Mouse (Mus musculus) heart, postnatal 36 days (tissue): ENCODE measurements around the gene Ifit3. TPM values are rescaled to one million over a fixed set of nuclear protein-coding genes. Genes with fewer than 3 reads are reported as not detected.
A peak's percentile ranks its signal among the peaks of the same experiment; 100 is the strongest.
"Not testable (repeated sequence)": the region's sequence is repeated elsewhere in the genome, so short reads cannot be mapped to it uniquely, and the experiment has no call there.

Source experiments
- DNase-seq, 2 experiments: peaks; one replicate each; pipeline ENCODE4 v3.0.0; 2021 to 2022
- intact Hi-C: fragments of 180-260 bp; cut with DNase I; formaldehyde crosslinking; loops from one replicate; pipeline ENCODE4 v1.15.1; 2025
- total RNA-seq, 2 experiments: library from RNA; stranded (reverse); gene quantifications; 2 replicates each; pipeline ENCODE4 v1.2.3; 2021

Gene Ifit3
- 1 to 10 TPM; 4.2 to 9.2 TPM for total RNA-seq

DNA sequence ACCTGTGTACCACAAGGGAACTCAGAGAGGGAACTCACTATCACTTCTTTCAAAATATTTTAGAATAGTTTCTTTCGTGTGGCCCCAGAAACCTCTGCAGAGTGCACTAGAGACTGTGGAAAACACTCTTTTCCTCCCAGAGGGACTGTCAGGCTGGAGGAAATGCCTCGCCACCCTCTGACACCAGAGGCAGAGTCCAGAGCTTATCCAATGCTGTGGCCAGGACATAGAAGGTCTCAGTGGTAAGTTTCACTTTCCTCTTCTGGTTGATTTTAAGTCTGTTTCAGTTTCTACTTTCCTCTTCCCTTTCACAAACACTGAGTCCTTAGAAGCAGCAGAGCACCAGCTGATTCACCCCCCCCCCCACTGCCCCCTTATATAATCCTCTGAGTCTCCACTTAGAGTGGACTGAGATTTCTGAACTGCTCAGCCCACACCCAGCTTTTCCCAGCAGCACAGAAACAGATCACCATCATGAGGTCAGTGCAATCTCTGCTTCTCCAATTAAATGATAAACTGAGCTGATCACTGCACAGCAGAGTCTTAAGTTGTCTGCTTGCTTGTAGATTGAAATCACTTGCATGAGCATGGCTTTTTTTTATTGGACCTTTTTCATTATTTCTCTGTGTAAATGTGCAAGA, at the start of gene Ifit3:
Ifit3 (plus strand) TSS at position 406 of the 641 bp plus-strand sequence.
- intact Hi-C loops, result not testable (repeated sequence)
- DNase-seq, result peak; percentile 43 to 51

DNA sequence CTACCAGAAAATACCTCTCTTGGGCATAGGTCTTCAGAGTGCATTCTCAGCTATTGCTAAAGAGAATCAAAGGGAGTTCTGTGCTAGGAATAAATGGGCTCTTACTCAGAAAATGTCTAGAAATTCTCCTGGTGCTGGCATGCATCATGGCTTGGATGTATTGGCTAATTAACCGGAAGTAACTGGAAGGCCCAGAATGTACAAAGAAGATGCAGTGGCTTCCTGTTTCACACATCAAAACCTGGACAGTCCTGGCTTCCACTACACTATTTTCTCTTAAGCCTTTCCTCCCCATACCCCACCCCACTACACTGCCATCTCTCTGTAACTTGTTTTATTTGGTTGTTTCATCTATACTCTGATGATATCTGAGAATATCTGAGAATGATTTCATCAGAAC, 43.9 kb upstream of the Ifit3 start:
- no peak for DNase-seq
- intact Hi-C loops, result no loop called here

DNA sequence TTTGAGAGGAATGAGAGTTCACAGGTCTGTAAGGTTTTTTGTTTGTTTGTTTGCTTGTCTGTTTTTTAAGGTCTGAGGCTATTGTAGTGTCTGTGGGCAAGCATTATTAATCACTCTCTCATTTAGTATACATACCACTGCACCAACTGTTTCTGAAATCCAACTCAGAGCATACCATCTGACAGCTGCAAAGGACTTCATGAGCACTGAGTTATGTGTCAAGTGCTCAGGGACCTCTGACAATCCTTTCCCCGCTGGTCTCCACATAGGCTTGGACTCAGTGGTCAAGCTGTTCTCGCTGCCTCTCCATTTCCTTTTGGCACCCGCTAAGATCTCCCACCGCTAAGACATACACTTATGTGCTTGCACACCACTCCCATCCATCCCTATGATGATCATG, 37.1 kb upstream of the Ifit3 start:
- intact Hi-C loops, result no loop called here
- no peak for DNase-seq

DNA sequence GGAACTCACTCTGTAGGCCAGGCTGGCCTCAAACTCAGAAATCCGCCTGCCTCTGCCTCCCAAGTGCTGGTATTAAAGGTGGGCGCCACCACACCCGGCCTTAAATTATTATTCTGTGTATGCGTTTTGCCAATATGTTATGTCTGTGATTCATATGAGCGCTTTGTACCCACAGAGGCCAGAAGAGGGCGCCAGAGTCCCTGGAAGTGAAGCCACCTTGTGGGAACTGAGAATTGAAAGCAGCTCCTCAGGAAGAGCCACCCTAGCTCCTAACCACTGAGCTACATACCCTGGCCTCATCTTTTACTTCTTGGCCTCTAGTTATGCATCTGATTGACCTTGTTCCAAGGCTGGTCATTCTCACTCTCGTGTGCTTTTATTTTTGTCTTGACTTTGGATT, 35.4 kb upstream of the Ifit3 start:
- intact Hi-C loops, result loop anchor here (1.0 to 2.0 kb wide), 4 partner anchors 57 to 307 kb away; no protein-coding TSS in a partner anchor
- DNase-seq, result peak; percentile 87 to 94

DNA sequence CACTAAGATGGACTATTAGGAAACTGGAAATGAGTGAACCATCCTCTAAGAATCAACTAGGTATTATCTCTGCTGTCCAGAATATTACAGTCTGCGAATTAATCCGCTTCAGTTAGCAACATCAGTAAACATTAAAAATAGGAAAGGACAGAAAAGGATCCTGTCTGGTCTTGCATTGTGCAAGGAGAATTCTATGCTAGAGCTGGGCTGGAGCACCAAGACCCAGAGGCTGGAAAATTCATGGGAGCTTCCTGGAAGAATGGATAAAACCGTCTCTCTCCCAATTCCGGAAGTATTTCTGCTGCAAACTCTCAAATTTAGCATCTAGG, 33.2 kb upstream of the Ifit3 start:
- intact Hi-C loops, result loop anchor here (2.0 kb wide), 1 partner anchor 49 kb away; no protein-coding TSS in a partner anchor
- DNase-seq, result no peak

DNA sequence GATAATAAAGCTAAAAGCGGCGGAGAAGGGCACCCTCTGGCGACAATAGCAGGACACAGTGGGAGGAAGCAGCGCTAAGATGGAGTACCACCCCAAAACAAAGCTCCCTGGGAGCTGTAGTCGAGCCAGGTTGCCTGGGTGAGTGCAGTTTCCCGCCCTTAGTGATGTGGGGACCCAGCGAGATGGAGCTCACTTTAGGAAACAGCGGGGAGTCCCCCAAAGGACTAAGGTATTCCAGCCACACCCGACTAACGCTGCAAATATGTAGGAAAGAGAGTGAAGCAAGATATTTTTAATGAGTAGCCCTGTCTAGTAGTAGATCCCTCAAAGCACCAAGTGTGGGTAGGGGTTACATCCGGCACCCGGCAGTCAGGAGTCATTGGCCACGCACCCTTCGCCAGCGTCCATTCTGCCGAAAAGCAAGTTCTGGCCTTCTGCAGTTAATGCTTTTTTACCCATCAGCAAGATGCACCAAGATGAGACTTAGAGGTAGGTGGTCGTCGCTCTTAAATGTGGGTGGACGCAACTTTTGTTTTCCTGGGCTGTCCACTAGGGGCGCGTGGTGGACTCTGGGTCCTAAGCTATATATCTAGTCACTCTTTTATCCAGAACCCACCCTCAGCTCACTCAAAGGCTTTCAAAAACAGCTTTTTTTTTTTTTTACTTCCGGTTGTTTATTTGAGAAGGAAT, 32.7 kb upstream of the Ifit3 start, which contains the start of gene Ifit2:
Ifit2 (plus strand) TSS at position 161 of the 690 bp plus-strand sequence.
- DNase-seq, result peak; percentile 68 to 70
- intact Hi-C loops, result loop anchor here (2.0 kb wide), 1 partner anchor 50 kb away; no protein-coding TSS in a partner anchor

DNA sequence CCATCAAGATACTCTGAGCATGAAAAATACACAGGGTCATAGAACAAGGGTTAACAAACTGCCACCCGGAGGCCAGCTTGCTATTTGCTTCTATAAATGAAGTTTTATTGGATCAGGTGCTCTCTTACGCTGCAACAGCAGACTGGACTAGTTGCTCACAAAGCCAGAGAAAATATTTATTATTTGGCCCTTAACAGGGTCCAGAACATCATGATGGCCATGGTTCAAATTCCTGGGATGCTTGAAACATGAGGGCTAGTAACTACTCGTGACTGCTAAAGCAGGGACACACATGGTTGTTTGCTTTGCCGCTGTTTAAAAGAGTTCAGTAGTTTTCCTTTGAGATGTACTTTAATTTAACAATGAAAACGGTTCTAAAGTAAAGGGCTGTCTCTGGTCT, 31.4 kb upstream of the Ifit3 start:
- DNase-seq, result peak; percentile 19 to 32
- intact Hi-C loops, result loop anchor here (2.0 kb wide), 1 partner anchor 51 kb away; no protein-coding TSS in a partner anchor

DNA sequence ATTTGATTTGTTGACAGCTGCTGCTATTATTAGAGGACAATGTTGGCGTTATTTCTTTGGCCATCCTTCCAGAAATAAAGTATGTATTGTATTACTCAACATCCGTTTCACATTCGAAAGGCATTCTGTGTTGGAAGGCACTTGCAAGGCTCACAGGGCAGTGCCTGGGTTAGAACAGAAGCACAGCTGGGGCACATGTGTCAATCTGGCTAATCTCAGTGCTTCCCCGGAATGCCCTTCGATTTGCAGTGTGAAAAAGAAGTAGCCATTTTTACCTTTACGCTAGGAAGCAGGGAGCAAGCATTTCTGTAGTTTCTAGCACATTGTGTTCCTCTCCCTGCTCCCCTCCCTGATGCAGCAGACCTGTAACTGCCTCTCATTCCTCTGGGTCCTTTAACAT, 30.3 kb upstream of the Ifit3 start:
- peak in 1 of 2 experiments; percentile 25 for DNase-seq
- intact Hi-C loops, result no loop called here

DNA sequence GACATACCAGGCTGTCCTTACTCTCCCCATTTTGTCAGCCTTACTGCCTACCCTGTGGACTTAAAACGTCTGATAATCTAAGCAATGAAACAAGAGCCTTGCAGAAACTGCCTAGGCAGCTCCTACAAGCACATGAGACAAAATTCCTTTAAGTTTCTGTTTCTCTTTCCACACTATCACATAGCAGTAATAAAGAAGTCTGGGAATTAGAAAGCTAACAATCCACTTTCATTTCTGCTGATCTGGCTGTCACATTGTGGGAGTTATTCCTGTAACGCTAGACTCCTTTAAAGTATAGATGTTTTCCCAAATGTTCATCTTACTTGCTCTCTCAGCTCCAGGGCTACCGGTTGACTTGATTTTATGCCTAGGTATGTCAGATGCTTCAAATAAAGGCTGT, 29.8 kb upstream of the Ifit3 start:
- no peak for DNase-seq
- intact Hi-C loops, result no loop called here

DNA sequence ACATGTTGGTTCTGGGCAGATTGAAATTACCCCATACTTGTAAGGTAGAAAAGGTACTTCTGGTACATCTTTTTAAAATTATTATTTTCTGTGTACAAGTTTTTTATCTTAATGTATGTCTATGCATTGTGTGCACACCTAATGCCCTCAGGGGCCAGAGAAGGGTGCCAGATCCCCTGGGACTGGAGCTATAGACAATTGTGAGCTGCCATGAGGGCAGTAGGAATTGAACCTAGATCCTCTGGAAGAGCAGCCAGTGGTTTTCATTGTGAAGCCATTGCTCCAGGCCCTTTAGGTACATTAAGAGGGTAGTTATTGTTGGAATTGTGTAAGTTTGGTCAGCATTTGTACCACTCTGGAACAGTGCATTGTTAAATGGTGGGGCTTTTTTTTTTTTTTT, 29.3 kb upstream of the Ifit3 start:
- no peak for DNase-seq
- intact Hi-C loops, result no loop called here

DNA sequence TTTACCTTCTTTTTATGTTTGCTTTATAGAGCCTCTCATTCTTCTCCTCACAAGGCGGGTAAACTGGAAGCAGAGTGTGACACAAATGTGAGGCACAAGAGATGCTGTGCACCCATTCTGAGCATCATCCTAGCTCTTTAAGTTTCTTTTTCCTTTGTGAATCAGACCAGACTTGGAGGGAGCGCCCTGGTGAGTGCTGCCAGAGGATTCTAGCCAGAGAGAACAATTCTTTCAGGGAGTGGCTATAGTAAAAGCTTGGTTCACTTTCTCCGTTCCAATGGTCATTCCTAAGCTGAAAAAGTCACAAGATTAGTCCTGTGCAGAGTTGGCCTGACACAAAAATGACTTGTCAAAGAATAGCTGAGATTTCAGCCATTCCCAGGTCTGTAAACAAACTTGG, 26.7 kb upstream of the Ifit3 start:
- DNase-seq, result peak; percentile 39
- intact Hi-C loops, result no loop called here

DNA sequence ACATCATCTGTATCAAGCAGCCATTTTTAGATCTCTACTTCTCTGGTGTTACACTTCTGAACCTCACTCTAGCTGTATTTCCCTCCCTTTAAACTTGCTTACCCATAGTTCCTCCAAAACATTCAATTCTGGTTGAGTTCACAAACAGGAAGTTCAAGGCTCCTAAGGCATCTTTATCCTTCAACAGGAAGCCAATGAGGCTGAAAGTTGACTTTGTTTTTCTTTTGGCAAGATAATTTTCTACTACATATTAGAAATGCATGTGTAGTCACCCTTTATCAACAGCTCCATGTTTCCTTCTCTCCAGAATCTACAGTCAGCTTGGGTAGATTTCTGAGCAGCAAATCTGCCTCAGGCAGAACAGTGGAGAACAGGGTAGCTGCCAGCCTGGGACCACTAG, 20.8 kb upstream of the Ifit3 start:
- intact Hi-C loops, result no loop called here
- no peak for DNase-seq

DNA sequence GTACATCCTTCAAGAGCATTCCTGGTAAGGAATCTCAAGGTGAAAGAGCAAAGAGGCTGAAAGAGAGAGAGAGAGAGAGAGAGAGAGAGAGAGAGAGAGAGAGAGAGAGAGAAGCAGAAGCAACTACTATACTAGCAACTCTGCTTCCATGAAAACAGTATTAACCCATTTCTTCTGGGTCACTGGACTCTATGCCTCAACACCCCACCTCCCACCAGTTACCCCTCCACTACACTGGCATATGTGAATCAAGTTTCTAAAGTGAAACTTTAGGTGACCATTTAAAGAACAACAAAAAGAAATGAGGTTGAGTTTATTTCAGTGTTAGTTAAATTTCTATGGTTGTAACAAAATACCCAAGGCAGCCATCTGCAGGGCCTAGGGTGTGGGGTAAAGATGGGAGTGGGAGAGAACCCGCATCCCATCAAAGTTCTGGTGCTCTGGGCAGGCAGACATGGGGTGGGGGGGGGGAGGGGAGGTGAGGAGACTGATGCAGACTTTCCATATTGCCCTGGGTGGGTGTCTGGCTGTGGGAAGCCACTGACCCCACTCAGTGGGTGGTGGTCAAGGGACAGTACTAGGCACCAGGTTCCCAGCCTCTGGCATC, 17.1 kb upstream of the Ifit3 start:
- intact Hi-C loops, result no loop called here
- DNase-seq, result no peak

DNA sequence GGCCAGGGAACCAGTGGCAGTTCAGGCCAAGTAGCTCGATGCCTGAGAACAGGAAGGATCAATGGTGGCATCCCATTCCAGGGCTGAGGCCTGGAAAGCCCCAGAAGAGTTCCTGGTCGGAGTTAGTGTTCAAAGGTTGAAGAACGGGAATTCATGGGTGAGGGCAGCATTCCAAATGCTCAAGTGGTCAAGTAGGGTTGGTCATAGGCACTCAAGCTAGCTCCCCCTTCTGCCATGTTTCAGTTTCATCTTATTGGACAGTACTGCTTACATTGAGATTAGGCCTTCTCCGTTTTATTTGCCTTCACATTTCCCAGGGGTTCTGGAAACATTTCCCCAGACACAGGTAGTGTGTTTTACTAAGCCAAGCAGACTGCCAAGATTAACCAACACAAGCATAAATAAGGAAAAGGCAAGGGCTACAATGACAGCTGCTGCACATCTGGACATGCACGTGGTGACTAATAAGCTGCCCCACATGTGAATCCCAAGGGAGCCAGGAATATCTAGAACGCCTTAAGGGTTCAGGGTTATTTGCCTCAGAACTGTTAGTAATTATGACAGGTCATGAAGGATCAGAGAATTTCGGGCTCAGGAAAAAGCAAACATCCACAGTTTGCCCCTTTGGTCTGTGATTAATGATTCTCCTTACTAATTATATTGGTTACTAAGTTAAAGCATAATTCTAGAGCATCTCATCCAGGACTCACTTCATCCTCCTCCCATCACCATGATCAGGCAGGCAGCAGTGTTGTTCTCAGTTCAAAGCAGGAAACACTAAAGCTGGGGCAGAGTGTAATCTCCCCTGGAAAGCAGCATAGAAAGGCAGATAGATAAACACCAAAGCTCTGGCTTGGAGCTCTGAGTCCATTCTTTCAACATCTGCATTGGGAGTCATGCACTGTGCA, 14.1 kb upstream of the Ifit3 start:
- DNase-seq, result no peak
- intact Hi-C loops, result no loop called here

DNA sequence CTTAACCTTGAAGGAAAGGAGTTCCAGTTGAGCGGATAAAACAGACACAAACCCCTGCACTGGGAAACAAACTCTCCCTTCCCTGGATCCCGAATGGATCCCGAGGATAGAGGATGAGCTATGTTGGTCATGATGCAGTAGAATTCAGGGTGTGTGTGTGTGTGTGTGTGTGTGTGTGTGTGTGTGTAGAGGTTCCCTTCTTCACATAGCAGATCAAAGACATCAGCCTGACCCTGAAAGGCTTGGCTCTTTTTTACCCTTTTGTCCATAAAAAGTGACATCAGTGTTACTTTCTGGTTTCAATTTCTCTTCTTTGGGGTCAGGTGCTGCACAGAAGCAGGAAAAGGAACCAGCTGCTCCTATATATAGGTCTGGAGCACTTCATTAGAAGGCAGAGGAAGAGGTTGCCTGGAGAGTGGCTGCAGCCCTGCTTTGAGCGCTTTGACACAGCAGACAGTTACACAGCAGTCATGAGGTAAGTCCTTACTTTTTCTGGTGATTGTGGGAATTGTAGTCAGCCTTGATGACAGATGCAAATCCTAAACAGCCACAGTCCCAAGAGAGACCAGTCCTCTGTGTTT, 13.3 kb upstream of the Ifit3 start:
- intact Hi-C loops, result no loop called here
- no peak for DNase-seq

DNA sequence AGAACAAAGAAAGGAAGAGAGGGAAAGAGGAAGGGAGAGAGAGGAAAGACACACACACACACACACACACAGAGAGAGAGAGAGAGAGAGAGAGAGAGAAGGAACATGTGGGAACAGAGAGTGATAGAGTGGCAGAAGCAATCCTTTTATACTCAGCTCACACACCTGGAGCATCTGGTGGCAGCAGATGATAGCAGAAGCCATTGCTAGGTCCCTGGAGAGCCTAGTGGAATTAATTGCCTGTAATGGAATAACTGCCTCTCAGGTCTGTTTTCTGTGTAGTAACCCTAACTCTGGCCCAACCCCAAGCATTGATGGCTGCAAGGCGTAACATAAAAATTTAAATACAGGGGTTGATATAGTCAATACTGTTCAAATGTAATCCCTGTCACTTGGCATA, 12.3 kb upstream of the Ifit3 start:
- intact Hi-C loops, result no loop called here
- DNase-seq, result no peak

DNA sequence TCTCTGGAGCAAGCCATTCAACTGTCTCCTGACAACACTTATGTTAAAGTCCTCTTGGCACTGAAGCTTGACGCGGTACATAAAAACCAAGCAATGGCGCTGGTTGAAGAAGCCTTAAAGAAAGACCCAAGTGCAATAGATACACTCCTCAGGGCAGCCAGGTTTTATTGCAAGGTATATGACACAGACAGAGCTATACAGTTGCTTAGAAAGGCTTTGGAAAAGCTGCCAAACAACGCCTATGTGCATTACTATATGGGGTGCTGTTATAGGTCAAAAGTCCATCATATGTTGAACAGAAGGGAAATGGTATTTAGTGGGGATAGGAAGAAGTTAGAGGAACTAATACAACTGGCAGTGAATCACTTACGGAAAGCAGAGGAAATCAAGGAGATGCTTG, 9.7 kb upstream of the Ifit3 start:
- no peak for DNase-seq
- intact Hi-C loops, result no loop called here

DNA sequence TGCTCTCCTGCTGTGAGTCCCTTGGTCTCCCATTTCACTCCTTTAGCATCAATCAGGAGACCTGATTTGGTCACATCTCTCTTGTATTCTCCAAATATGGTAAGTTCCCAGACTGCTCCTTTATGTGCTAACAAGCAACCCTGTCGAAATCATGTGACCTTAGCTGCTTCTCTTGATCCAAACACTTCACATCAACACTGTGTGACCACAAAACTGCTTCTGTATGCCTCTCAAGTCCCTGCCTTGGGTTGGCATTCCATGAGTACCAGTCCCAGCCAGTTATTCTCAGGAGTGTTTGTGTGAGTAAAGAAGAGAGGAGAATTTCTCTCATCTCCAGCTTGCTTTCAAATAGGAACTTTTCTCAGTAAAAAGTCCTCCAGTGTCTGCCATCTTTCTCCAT, 6.2 kb upstream of the Ifit3 start:
- intact Hi-C loops, result no loop called here
- DNase-seq, result no peak

DNA sequence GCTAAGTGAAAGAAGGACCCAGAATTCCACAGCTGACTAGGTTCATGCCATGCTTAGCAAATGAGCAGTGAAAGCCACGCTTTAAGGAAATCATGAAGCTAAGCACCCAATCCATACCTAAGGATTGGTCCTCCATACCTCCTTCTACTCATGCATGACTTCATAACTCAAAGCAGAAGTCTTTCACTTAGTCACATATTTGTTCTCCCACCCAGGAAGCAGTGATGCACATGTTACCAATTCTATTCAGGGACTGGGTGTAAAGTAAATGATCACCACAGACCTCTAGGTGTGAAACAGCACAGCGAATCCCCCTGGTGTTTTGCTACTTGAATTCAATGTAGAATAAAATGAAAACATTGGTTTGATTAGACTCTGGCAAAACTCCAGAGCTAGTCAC, 635 bp upstream of the Ifit3 start:
- intact Hi-C loops, result loop anchor here (1.0 kb wide), 1 partner anchor 24 kb away; no protein-coding TSS in a partner anchor
- DNase-seq, result not testable (repeated sequence)

DNA sequence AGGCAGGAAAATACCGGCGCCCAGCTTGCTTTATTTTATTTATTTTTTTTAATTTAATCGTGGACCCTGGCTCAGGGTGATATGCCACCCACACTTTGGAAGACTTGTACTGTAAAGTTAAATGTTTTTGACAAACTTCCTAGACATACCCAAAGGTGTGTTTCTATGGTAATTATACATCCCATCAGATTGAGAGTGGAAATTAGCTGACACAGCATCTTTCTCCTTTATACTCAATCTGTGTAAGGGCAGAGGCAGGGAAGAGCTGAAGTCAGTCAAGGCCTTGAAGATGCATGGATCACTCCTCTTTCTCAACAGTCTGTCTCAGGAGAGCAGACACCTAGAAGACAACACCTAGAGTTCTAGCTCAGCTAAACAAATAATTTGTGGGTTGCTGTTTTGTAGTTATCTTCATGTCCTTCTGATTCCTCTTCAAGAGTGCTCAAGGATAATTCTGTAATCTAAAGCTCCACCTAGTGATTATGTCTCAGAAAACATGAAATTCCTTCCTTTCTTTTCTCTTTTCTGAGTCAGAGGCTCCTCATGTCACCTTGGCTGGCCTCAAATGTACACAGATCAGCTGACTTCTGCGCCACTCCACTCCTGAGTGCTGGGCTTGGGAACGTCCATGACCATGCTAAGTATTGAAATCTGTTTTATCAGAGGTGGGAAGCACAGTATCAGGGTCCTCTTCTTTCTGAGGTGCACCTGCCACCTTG, 2.6 kb downstream of the Ifit3 start:
- intact Hi-C loops, result loop anchor here (1.0 kb wide), 1 partner anchor 23 kb away; no protein-coding TSS in a partner anchor
- DNase-seq, result not testable (repeated sequence)
